ENCODE assay signal across 11 mouse cellular contexts in the genomic region with DNA sequence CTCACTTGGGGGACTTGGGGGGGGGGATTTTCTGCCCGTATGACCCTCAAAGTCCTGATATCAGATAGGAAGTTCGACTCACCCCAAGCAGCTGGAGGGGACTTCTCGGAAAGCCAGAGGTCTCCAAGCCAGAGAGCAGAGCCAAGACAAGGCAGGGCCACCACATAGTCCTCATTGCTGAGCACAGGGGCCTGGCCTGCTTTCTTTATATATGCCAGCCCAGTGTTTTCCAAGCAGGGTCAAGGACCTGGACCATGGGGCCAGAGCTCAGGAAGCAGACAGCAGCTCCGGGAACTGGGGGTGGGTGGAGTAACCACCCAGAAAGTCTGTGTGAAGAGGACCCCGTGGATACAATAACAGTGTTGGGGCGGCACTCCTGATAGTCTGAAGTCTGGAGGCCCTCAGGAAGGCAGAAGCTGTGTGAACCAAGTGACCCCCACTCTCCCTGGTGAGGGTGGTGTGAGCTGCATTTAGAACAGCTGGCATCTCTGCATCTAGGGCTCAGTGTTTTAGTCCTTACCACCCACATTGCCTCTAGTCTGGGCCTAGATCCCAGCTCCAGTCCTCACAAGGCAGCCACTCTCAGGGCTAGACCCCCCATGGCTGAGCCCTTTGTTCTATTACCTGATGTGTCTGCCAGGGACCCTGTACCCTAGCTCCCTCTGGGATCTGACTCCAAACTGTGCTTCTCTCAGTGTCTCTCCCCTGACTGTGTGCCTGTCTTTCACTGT. TPM values are rescaled to one million over a fixed set of nuclear protein-coding genes. Genes with fewer than 3 reads are reported as not detected.
DNase-seq lines count a peak whose midpoint lies in the region; ATAC-seq and TF ChIP-seq lines count a peak whose summit lies in the region.
"Had no signal": no experiment of that assay in that cellular context is flagged by ENCODE, and none has a peak within 500 bp of the region (broad histone marks: within the 10 kb centered on the region; RNA-seq: fewer than 3 reads in every experiment).

A gene (minus strand): TSS at position 386 of the 731 bp plus-strand sequence.

- no peaks in the 10 kb centered on the region for H3K4me1 ChIP-seq in kidney, adult 2 months (ENCODE audit: control insufficient read depth, insufficient read depth, low read length)
- H3K4me1 ChIP-seq in liver, postnatal 0 days (ENCODE audit: insufficient read depth), result peaks cover 9% of the 10 kb centered on the region; the same call in 1 of the 2 replicates

- H3K27me3 ChIP-seq in kidney, adult 2 months (replicated peaks; ENCODE audit: control insufficient read depth, insufficient read depth, low read length), result no peaks in the 10 kb centered on the region
- H3K27me3 ChIP-seq in liver, postnatal 0 days (ENCODE audit: insufficient read depth, low read length), result no peaks in the 10 kb centered on the region

- TF ChIP-seq EP300 in liver, postnatal 0 days (IDR thresholded peaks at IDR 0.05; ENCODE audit: low read depth), result peak; percentile 81

- H3K27ac ChIP-seq in kidney, adult 2 months (ENCODE audit: insufficient read depth, low read depth, low read length), result no peak within 1 kb of the TSS
- H3K27ac ChIP-seq in liver, postnatal 0 days (ENCODE audit: low read depth), result peak within 1 kb of the TSS; percentile 91

- WGBS in kidney, adult 2 months, result 61% methylated on average over 6 of the region's 6 CpGs
- WGBS in liver, postnatal 0 days (ENCODE audit: insufficient replicate concordance), result 37% methylated on average over 6 of the region's 6 CpGs

- H3K4me3 ChIP-seq in kidney, adult 2 months (ENCODE audit: insufficient read depth, low read depth, low read length), result no peak within 1 kb of the TSS
- peak within 1 kb of the TSS; percentile 50 for H3K4me3 ChIP-seq in liver, postnatal 0 days (ENCODE audit: low read depth, low read length)

- peak; percentile 21 for DNase-seq in kidney, postnatal 10 days
- no peak for DNase-seq in kidney, adult 2 months
- DNase-seq in cerebellum, postnatal 14 days, result peak; percentile 12 to 40
- peak; percentile 59 for DNase-seq in layer of hippocampus, adult 9-11 months
- DNase-seq in liver, postnatal 0 days, result peak; percentile 78
- no peak for DNase-seq in embryo, embryonic 10.5 days (ENCODE audit: low spot score)
- DNase-seq: kidney, adult 18-20 months had no signal

- TF ChIP-seq POLR2A in kidney, adult 2 months (IDR thresholded peaks at IDR 0.05; ENCODE audit: low read depth, low read length), result no peak

- H3K36me3 ChIP-seq in kidney, adult 2 months (ENCODE audit: control insufficient read depth, insufficient read depth, low read length), result no peaks in the 10 kb centered on the region
- peaks cover 7% of the 10 kb centered on the region; the same call in 1 of the 2 replicates for H3K36me3 ChIP-seq in liver, postnatal 0 days (replicated peaks; ENCODE audit: insufficient read depth, low read length)

- H3K9me3 ChIP-seq in liver, postnatal 0 days (ENCODE audit: low read length), result no peaks in the 10 kb centered on the region

- peak within 1 kb of the TSS; percentile 66 for H3K4me2 ChIP-seq in liver, postnatal 0 days (ENCODE audit: low read depth, low read length)

- no peak for TF ChIP-seq CTCF in kidney, adult 2 months (conservative IDR thresholded peaks at IDR 0.05; ENCODE audit: insufficient read depth, insufficient read length, low read depth, low read length)
- no peak for TF ChIP-seq CTCF in liver, postnatal 0 days (IDR thresholded peaks at IDR 0.05; ENCODE audit: low read depth)

- H3K9ac ChIP-seq in liver, postnatal 0 days (replicated peaks), result peak within 1 kb of the TSS; percentile 74

- peak; percentile 82 for ATAC-seq in liver, postnatal 0 days
- ATAC-seq in erythroid progenitor cell, adult 5-6 weeks (replicated peaks; ENCODE audit: low FRiP score, poor library complexity, severe bottlenecking), result no peak
- no peak for ATAC-seq in granulocyte monocyte progenitor cell, adult 5-6 weeks (replicated peaks; ENCODE audit: poor library complexity, severe bottlenecking)

RNA-seq across cellular contexts. Expression of the gene that starts here (rescaled TPM):
- 0.43 and 0.56 TPM in 2 replicates for polyA plus RNA-seq in kidney, adult 2 months (2012; rRNA removed)
- polyA plus RNA-seq in liver, postnatal 0 days (2015; fragmentation: Nextera tagmentation; extraction: Ambion mirVana), result 1,712 and 1,929 TPM in 2 replicates
- not detected in 2 replicates for total RNA-seq in erythroid progenitor cell, adult 5-6 weeks (2015; ENCODE audit: low replicate concordance)
- total RNA-seq in erythroid progenitor cell, adult 5-6 weeks (2017; ENCODE audit: low replicate concordance), result not detected in 2 replicates
- not detected in 2 replicates for total RNA-seq in granulocyte monocyte progenitor cell, adult 5-6 weeks (2014; fragmentation: Nextera tagmentation)
- total RNA-seq in granulocyte monocyte progenitor cell, adult 5-6 weeks (2017), result not detected in 2 replicates
- total RNA-seq: MEL had no signal
- polyA plus RNA-seq: neural tube, embryonic 11.5 days had no signal

Comparison
In these comparisons a context has a peak if more than half of its experiments do, and no peak if none do; other contexts are left out.
1. RNA of the gene that starts here (polyA plus RNA-seq): 1,712 to 1,929 TPM in liver, postnatal 0 days; 0.43 to 0.56 TPM in kidney, adult 2 months; every median in the first group is over 1,000 times any median in the second.
2. DNase-seq: peak in kidney, postnatal 10 days (single experiment), cerebellum, postnatal 14 days (2 of 2), layer of hippocampus, adult 9-11 months (single experiment) and liver, postnatal 0 days (single experiment); none in kidney, adult 2 months (single experiment) and embryo, embryonic 10.5 days (single experiment).